Mouse (Mus musculus): ENCODE data around the gene Ficd. TPM values are rescaled to one million over a fixed set of nuclear protein-coding genes. Genes with fewer than 3 reads are reported as not detected.
"Not testable (repeated sequence)": the region's sequence is repeated elsewhere in the genome, so short reads cannot be mapped to it uniquely, and the experiment has no call there.

Gene Ficd
- polyA plus RNA-seq, 1 experiment from 2014 or later = 2.8 TPM

- 57% methylated on average over 7 of the region's 7 CpGs for WGBS (ENCODE audit: insufficient replicate concordance)
- H3K27ac ChIP-seq (ENCODE audit: low read depth, low read length) = no peak overlapping the region
- no peak overlapping the region for H3K9ac ChIP-seq (ENCODE audit: low read depth, low read length)
- no peaks in the 10 kb centered on the region for H3K36me3 ChIP-seq (ENCODE audit: control insufficient read depth, insufficient read depth, low read length)
- H3K4me2 ChIP-seq = no peak overlapping the region
- H3K9me3 ChIP-seq (replicated peaks; ENCODE audit: control insufficient read depth, low read length) = 0 out of 2 replicates have a peak, but pooled peaks cover 3% of the 10 kb centered on the region
- H3K27me3 ChIP-seq (ENCODE audit: control insufficient read depth, insufficient read depth, low read length) = peaks cover 3% of the 10 kb centered on the region; the same call in 1 of the 2 replicates
- H3K4me1 ChIP-seq (ENCODE audit: control insufficient read depth, insufficient read depth, low read length) = peaks cover 10% of the 10 kb centered on the region
- no peak for ATAC-seq (replicated peaks; ENCODE audit: insufficient number of reproducible peaks, low FRiP score, low TSS enrichment)
- H3K4me3 ChIP-seq (ENCODE audit: low read depth, low read length) = no peak overlapping the region
These were observed 47.0 kb downstream of the Ficd start for GRCm38 (mm10) chr5:113782624-113783023.

DNA sequence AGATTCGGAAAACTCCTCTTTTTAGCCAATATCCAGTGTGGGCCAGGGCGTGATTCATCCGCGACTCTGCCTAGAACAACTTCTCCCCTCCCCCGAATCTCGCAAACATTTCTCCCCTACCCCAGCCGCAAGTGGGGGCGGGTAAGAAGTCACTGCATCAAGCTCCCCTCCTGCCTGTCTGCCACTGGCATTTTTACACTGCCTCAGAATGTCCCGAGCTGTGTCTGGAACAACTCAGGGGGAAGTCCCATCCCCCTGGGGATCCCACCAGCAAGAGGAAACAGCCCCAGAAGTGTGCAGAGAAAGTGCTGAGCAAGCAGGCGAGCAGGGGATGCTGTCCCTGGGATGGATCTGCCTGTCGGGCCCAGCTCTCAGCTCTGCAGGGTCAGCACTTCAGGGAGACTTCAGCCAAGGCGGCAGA, 48.0 kb downstream of the Ficd start:
- peak; percentile 58; the same call in 1 of the 2 replicates for ATAC-seq (replicated peaks; ENCODE audit: insufficient number of reproducible peaks, low FRiP score, low TSS enrichment)
- Histone ChIP-seq H3K4me1 (ENCODE audit: control insufficient read depth, insufficient read depth, low read length) (peaks cover 11% of the 10 kb centered on the region), H3K9ac (ENCODE audit: low read depth, low read length) (no peak overlapping the region)

GRCm38 (mm10) chr5:113784104-113784503, 48.5 kb downstream of the Ficd start:
- not testable (repeated sequence) for H3K4me3 ChIP-seq (ENCODE audit: low read depth, low read length); H3K9me3 ChIP-seq (replicated peaks; ENCODE audit: control insufficient read depth, low read length); H3K9ac ChIP-seq (ENCODE audit: low read depth, low read length); ATAC-seq (replicated peaks; ENCODE audit: insufficient number of reproducible peaks, low FRiP score, low TSS enrichment); H3K36me3 ChIP-seq (ENCODE audit: control insufficient read depth, insufficient read depth, low read length); H3K27me3 ChIP-seq (ENCODE audit: control insufficient read depth, insufficient read depth, low read length)
- peaks cover 15% of the 10 kb centered on the region for H3K4me1 ChIP-seq (ENCODE audit: control insufficient read depth, insufficient read depth, low read length)
- H3K27ac ChIP-seq (ENCODE audit: low read depth, low read length) = peak overlapping the region; percentile 54; the same call in 1 of the 2 replicates
- peak overlapping the region; percentile 40 for H3K4me2 ChIP-seq
- 23% methylated on average over 3 of the region's 3 CpGs for WGBS (ENCODE audit: insufficient replicate concordance)

More for the DNA sequence above, 48.0 kb downstream of the Ficd start:
- H3K27me3 ChIP-seq (ENCODE audit: control insufficient read depth, insufficient read depth, low read length) = peaks cover 3% of the 10 kb centered on the region; the same call in 1 of the 2 replicates
- 0 out of 2 replicates have a peak, but pooled peaks cover 3% of the 10 kb centered on the region for H3K9me3 ChIP-seq (replicated peaks; ENCODE audit: control insufficient read depth, low read length)
- no peak overlapping the region for H3K4me3 ChIP-seq (ENCODE audit: low read depth, low read length)
- peak overlapping the region; percentile 40 for H3K4me2 ChIP-seq
- WGBS (ENCODE audit: insufficient replicate concordance) = 11% methylated on average over 12 of the region's 12 CpGs
- peak overlapping the region; percentile 54; the same call in 1 of the 2 replicates for H3K27ac ChIP-seq (ENCODE audit: low read depth, low read length)
- H3K36me3 ChIP-seq (ENCODE audit: control insufficient read depth, insufficient read depth, low read length) = no peaks in the 10 kb centered on the region

DNA sequence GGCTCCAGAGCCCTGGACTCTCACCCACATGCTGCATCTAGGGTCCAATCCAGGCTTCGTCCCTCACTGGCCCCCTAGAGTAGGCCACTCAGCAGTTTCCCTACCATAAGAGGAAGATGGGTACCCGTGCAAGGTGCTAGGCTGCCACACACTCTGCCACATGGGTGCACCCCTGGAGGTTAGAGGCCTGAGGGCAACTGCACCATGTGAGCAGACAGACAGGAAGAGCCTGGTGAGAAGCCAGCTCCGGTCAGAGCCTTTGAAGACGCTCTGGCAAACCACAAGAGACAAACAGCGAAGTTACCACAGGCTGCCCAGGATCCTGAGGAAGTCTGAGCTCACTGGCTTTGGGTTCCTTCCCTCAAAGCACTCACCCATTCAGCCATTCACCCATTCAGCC, 51.4 kb downstream of the Ficd start:
- no peaks in the 10 kb centered on the region for H3K9me3 ChIP-seq (replicated peaks; ENCODE audit: control insufficient read depth, low read length)
- WGBS (ENCODE audit: insufficient replicate concordance) = 69% methylated on average over 5 of the region's 5 CpGs
- no peak overlapping the region for H3K27ac ChIP-seq (ENCODE audit: low read depth, low read length)
- peaks cover 3% of the 10 kb centered on the region; the same call in 1 of the 2 replicates for H3K27me3 ChIP-seq (ENCODE audit: control insufficient read depth, insufficient read depth, low read length)
- no peak for ATAC-seq (replicated peaks; ENCODE audit: insufficient number of reproducible peaks, low FRiP score, low TSS enrichment)
- peaks cover 19% of the 10 kb centered on the region for H3K4me1 ChIP-seq (ENCODE audit: control insufficient read depth, insufficient read depth, low read length)
- no peak overlapping the region for H3K9ac ChIP-seq (ENCODE audit: low read depth, low read length)
- H3K36me3 ChIP-seq (ENCODE audit: control insufficient read depth, insufficient read depth, low read length) = no peaks in the 10 kb centered on the region
- no peak overlapping the region for H3K4me2 ChIP-seq
- H3K4me3 ChIP-seq (ENCODE audit: low read depth, low read length) = no peak overlapping the region

DNA sequence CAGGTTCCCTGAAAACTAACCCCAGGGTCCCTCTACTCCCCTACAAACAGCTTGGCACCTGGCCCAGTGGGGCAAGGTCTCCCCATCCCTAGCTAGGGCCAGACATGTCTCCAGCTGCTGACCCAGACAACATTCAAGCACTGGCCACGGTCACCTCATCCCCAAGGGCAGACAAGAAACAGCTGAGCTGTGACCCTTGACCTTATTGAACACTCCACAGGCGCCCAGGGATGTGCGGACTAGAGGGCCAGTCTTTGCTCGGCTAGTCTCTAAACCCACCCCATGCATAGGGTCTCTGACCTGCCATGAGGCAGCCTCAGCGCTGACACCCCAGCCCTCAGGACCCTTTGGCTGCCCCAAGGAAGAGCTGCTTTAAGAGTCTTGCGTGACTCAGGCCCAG, 53.0 kb downstream of the Ficd start:
- H3K4me1 ChIP-seq (ENCODE audit: control insufficient read depth, insufficient read depth, low read length) = peaks cover 9% of the 10 kb centered on the region
- no peaks in the 10 kb centered on the region for H3K36me3 ChIP-seq (ENCODE audit: control insufficient read depth, insufficient read depth, low read length)
- 42% methylated on average over 6 of the region's 6 CpGs for WGBS (ENCODE audit: insufficient replicate concordance)
- ATAC-seq (replicated peaks; ENCODE audit: insufficient number of reproducible peaks, low FRiP score, low TSS enrichment) = no peak
- H3K27ac ChIP-seq (ENCODE audit: low read depth, low read length) = no peak overlapping the region
- no peaks in the 10 kb centered on the region for H3K9me3 ChIP-seq (replicated peaks; ENCODE audit: control insufficient read depth, low read length)
- H3K4me3 ChIP-seq (ENCODE audit: low read depth, low read length) = no peak overlapping the region
- H3K4me2 ChIP-seq = no peak overlapping the region
- H3K9ac ChIP-seq (ENCODE audit: low read depth, low read length) = no peak overlapping the region
- H3K27me3 ChIP-seq (ENCODE audit: control insufficient read depth, insufficient read depth, low read length) = 0 out of 2 replicates have a peak, but pooled peaks cover under 1% of the 10 kb centered on the region

GRCm38 (mm10) chr5:113789075-113789788, 53.6 kb downstream of the Ficd start:
- peaks cover 2% of the 10 kb centered on the region; the same call in 1 of the 2 replicates for H3K27me3 ChIP-seq (ENCODE audit: control insufficient read depth, insufficient read depth, low read length)
- no peak for ATAC-seq (replicated peaks; ENCODE audit: insufficient number of reproducible peaks, low FRiP score, low TSS enrichment)
- 37% methylated on average over 7 of the region's 7 CpGs for WGBS (ENCODE audit: insufficient replicate concordance)
- no peak overlapping the region for H3K4me3 ChIP-seq (ENCODE audit: low read depth, low read length)
- no peaks in the 10 kb centered on the region for H3K36me3 ChIP-seq (ENCODE audit: control insufficient read depth, insufficient read depth, low read length)
- H3K4me2 ChIP-seq = no peak overlapping the region
- peaks cover 8% of the 10 kb centered on the region; the same call in 1 of the 2 replicates for H3K4me1 ChIP-seq (ENCODE audit: control insufficient read depth, insufficient read depth, low read length)
- H3K27ac ChIP-seq (ENCODE audit: low read depth, low read length) = no peak overlapping the region
- no peak overlapping the region for H3K9ac ChIP-seq (ENCODE audit: low read depth, low read length)
- no peaks in the 10 kb centered on the region for H3K9me3 ChIP-seq (replicated peaks; ENCODE audit: control insufficient read depth, low read length)

Other genes with a start within 250 kb of the Ficd start
- gene Wscd2, start 245.5 kb upstream of the Ficd start, polyA plus RNA-seq (2014; fragmentation: Nextera tagmentation; extraction: Ambion mirVana) = 2.4 and 3.4 TPM in 2 replicates
- gene Cmklr1, start 85.4 kb upstream of the Ficd start, polyA plus RNA-seq (2014; fragmentation: Nextera tagmentation; extraction: Ambion mirVana) = 1.7 and 1.8 TPM in 2 replicates
- gene 1700069L16Rik, start 11.0 kb upstream of the Ficd start, polyA plus RNA-seq (2014; fragmentation: Nextera tagmentation; extraction: Ambion mirVana) = not detected in 2 replicates
- 31.6 and 35.3 TPM in 2 replicates for gene Sart3, start 36.7 kb downstream of the Ficd start, polyA plus RNA-seq (2014; fragmentation: Nextera tagmentation; extraction: Ambion mirVana)
- 104 and 106 TPM in 2 replicates for gene Iscu, start 36.9 kb downstream of the Ficd start, polyA plus RNA-seq (2014; fragmentation: Nextera tagmentation; extraction: Ambion mirVana)
- 11.7 and 12.3 TPM in 2 replicates for gene Tmem119, start 64.7 kb downstream of the Ficd start, polyA plus RNA-seq (2014; fragmentation: Nextera tagmentation; extraction: Ambion mirVana)
- gene Selplg, start 96.8 kb downstream of the Ficd start, polyA plus RNA-seq (2014; fragmentation: Nextera tagmentation; extraction: Ambion mirVana) = 0.97 and 1.5 TPM in 2 replicates
- 113 and 140 TPM in 2 replicates for gene Coro1c, start 173.0 kb downstream of the Ficd start, polyA plus RNA-seq (2014; fragmentation: Nextera tagmentation; extraction: Ambion mirVana)

All from heart, embryonic 11.5 days (tissue).